8 mouse cellular contexts compared by ENCODE assay signal in the genomic region with DNA sequence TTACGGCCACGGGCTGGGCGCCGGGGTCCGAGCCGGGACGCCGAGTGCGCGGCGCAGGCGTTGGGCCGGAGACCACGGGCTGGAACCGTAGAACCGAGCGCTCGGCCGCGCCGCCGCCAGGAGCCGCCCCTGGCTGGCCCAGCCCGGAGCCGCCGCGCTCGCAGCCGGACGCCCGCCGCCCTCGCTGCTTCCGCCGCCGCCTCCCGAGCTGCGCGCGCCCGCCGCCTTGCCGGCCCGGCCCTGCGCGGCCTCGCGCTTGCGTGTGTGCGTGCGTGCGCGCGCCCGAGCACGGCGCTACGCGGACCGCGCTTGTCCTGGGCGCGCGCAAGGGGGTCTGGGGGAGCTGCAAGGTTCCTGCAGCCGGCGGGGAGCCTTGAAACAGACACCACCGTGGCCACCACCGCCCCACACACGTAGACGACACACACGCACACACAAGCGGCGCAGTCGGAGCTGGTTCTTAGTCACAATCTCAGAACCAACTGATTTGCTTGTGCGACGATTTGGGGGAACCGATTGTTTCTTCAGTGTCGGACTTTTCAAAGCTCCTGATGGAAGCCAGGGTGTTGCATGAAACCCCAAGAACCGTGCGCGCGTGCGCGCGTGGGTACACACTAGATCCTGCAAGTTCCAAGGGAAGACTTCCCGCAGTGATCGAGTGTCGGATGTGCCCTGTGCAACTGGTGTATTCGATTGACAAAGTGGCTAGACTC. TPM values are rescaled to one million over a fixed set of nuclear protein-coding genes. Genes with fewer than 3 reads are reported as not detected.
A peak's percentile ranks its signal among the peaks of the same experiment; 100 is the strongest.
DNase-seq lines count a peak whose midpoint lies in the region; ATAC-seq and TF ChIP-seq lines count a peak whose summit lies in the region.

A gene (minus strand): TSS at position 209 of the 713 bp plus-strand sequence.

- H3K4me3 ChIP-seq in cortical plate, adult 2 months (ENCODE audit: insufficient read depth, low read length) = peak within 1 kb of the TSS; percentile 84
- H3K4me3 ChIP-seq in intestine, embryonic 14.5 days (ENCODE audit: low read depth, low read length) = peak within 1 kb of the TSS; percentile 73

- no peaks in the 10 kb centered on the region for H3K27me3 ChIP-seq in intestine, embryonic 14.5 days (replicated peaks; ENCODE audit: control insufficient read depth, insufficient read depth, low read length)

- DNase-seq in adipocyte (ENCODE audit: low spot score) = peak; percentile 79
- DNase-seq in gastrocnemius, postnatal 36 days = peak; percentile 73 to 78
- peak; percentile 95 for DNase-seq in intestine, embryonic 14.5 days (ENCODE audit: low spot score)
- peak; percentile 85 to 87 for DNase-seq in left cerebral cortex, postnatal 25 days (ENCODE audit: low spot score in 2 of 2)
- DNase-seq in mesoderm, embryonic 11.5 days (ENCODE audit: low read depth, low spot score) = peak; percentile 96
- DNase-seq in right cerebral cortex, postnatal 25 days = peak; percentile 85
- peak; percentile 72 to 75 for DNase-seq in urinary bladder, postnatal 36 days (ENCODE audit: low spot score in 2 of 2)

- H3K36me3 ChIP-seq in intestine, embryonic 14.5 days (ENCODE audit: control insufficient read depth, insufficient read depth, low read length) = no peaks in the 10 kb centered on the region

- H3K4me2 ChIP-seq in intestine, embryonic 14.5 days (ENCODE audit: low read length) = peak within 1 kb of the TSS; percentile 58

- no peak for TF ChIP-seq CTCF in cortical plate, adult 2 months (IDR thresholded peaks at IDR 0.05; ENCODE audit: extremely low read depth, insufficient read depth, low read length)

- peak within 1 kb of the TSS; percentile 65 for H3K27ac ChIP-seq in cortical plate, adult 2 months (ENCODE audit: insufficient read depth, low read length)
- peak within 1 kb of the TSS; percentile 91 for H3K27ac ChIP-seq in intestine, embryonic 14.5 days (ENCODE audit: low read depth)

- ATAC-seq in intestine, embryonic 14.5 days (replicated peaks; ENCODE audit: low FRiP score, low TSS enrichment, low read depth) = peak; percentile 70

- peaks cover 5% of the 10 kb centered on the region; the same call in 1 of the 2 replicates for H3K4me1 ChIP-seq in cortical plate, adult 2 months (ENCODE audit: control insufficient read depth, insufficient read depth, low read length)
- H3K4me1 ChIP-seq in intestine, embryonic 14.5 days (replicated peaks; ENCODE audit: control insufficient read depth, insufficient read depth, low read length) = peaks cover 26% of the 10 kb centered on the region

- under 1% methylated on average over 62 of the region's 89 CpGs for WGBS in intestine, embryonic 14.5 days

- peak within 1 kb of the TSS; percentile 93 for H3K9ac ChIP-seq in intestine, embryonic 14.5 days (ENCODE audit: low read length)

- peak; percentile 51; the same call in 1 of the 2 replicates for TF ChIP-seq POLR2A in cortical plate, adult 2 months (IDR thresholded peaks at IDR 0.05; ENCODE audit: extremely low read depth, insufficient read depth, low read length)

- intact Hi-C loops in gastrocnemius, postnatal 36 days (cut with DNase I) = loop anchor here (5.0 kb wide), 1 partner anchor 53 kb away; no protein-coding TSS in a partner anchor
- intact Hi-C loops in left cerebral cortex, postnatal 25 days (cut with DNase I) = loop anchor here (1.0 to 2.0 kb wide), 3 partner anchors 15 to 51 kb away; no protein-coding TSS in a partner anchor

- H3K9me3 ChIP-seq in intestine, embryonic 14.5 days (ENCODE audit: control insufficient read depth, low read length) = no peaks in the 10 kb centered on the region

RNA-seq across cellular contexts. Expression of the gene that starts here (rescaled TPM):
- polyA plus RNA-seq in cortical plate, adult 2 months (2012; rRNA removed) = 33.8 and 34.0 TPM in 2 replicates
- 10 to 100 TPM in 1 of 2 experiments, 1 to 10 TPM in 1; 9.4 to 11.0 TPM for total RNA-seq in gastrocnemius, postnatal 36 days (2021)
- polyA plus RNA-seq in intestine, embryonic 14.5 days (2014; fragmentation: Nextera tagmentation; extraction: Ambion mirVana) = 14.4 and 17.2 TPM in 2 replicates
- total RNA-seq in left cerebral cortex, postnatal 25 days (2021) = 10 to 100 TPM; 33.2 to 36.9 TPM

Comparison
In these comparisons a context has a peak if more than half of its experiments do, and no peak if none do; other contexts are left out.
1. Peak in every context shown above with its lines: DNase-seq, ATAC-seq, H3K4me3 ChIP-seq and H3K27ac ChIP-seq.